Mouse (Mus musculus) limb, embryonic 15.5 days (tissue): ENCODE data around the gene Zbtb43. TPM values are rescaled to one million over a fixed set of nuclear protein-coding genes. Genes with fewer than 3 reads are reported as not detected.
A peak's percentile ranks its signal among the peaks of the same experiment; 100 is the strongest.

Source experiments
- ATAC-seq: fragments of 200-750 bp; cut with Nextera tagmentation; 2 replicates; pipeline ENCODE4 v1.8.0; 2017; ENCODE audit warnings: low read depth, moderate TSS enrichment; ENCODE audit not compliant: insufficient number of reproducible peaks, low FRiP score, low TSS enrichment
- H3K27ac ChIP-seq: fragments of 300-500 bp; sonication (generic); 2 replicates; pipeline ENCODE4 v1.5.1; 2015; ENCODE audit warnings: moderate library complexity, mild to moderate bottlenecking, inconsistent platforms
- H3K27me3 ChIP-seq: fragments of 300-500 bp; sonication (generic); 2 replicates; pipeline ENCODE4 v1.6.1; 2015; ENCODE audit warnings: inconsistent platforms
- H3K36me3 ChIP-seq: fragments of 300-500 bp; sonication (generic); 2 replicates; pipeline ENCODE4 v1.6.1; 2015; ENCODE audit warnings: inconsistent platforms
- H3K4me1 ChIP-seq: fragments of 300-500 bp; sonication (generic); 2 replicates; pipeline ENCODE4 v1.6.1; 2015; ENCODE audit warnings: inconsistent platforms
- H3K4me2 ChIP-seq: fragments of 300-500 bp; sonication (generic); 2 replicates; pipeline ENCODE4 v1.6.1; 2015; ENCODE audit warnings: mild to moderate bottlenecking, inconsistent platforms
- H3K4me3 ChIP-seq: fragments of 300-500 bp; sonication (generic); 2 replicates; pipeline ENCODE4 v1.5.1; 2015; ENCODE audit warnings: mild to moderate bottlenecking, inconsistent platforms
- H3K9ac ChIP-seq: fragments of 300-500 bp; sonication (generic); 2 replicates; pipeline ENCODE4 v1.6.1; 2015; ENCODE audit warnings: inconsistent platforms
- H3K9me3 ChIP-seq: fragments of 300-500 bp; sonication (generic); 2 replicates; pipeline ENCODE4 v1.6.1; 2016; ENCODE audit warnings: inconsistent platforms
- WGBS: fragments of 180-500 bp; shearing (Covaris S2); methylation state at CpG from one replicate; pipeline ENCODE4 v1.1.7; 2015; 5-methylcytosine and 5-hydroxymethylcytosine counted together
- polyA plus RNA-seq: library from polyadenylated mRNA; unstranded; fragments of >200 nt; fragmentation: Nextera tagmentation; extraction: Ambion mirVana; gene quantifications from 2 replicates; pipeline ENCODE4 v1.2.1, GENCODE M21; 2015

The Zbtb43 gene
- polyA plus RNA-seq, 1 experiment from 2014 or later = 19.0 TPM

- Histone ChIP-seq H3K36me3 (no peaks in the 10 kb centered on the region), H3K4me1 (no peaks in the 10 kb centered on the region), H3K4me3 (no peak overlapping the region), H3K27me3 (no peaks in the 10 kb centered on the region), H3K4me2 (no peak overlapping the region), H3K27ac (no peak overlapping the region), H3K9me3 (no peaks in the 10 kb centered on the region), H3K9ac (no peak overlapping the region)
- no peak for ATAC-seq
These were observed 7.6 kb upstream of the Zbtb43 start for GRCm38 (mm10) chr2:33475961-33476360.

DNA sequence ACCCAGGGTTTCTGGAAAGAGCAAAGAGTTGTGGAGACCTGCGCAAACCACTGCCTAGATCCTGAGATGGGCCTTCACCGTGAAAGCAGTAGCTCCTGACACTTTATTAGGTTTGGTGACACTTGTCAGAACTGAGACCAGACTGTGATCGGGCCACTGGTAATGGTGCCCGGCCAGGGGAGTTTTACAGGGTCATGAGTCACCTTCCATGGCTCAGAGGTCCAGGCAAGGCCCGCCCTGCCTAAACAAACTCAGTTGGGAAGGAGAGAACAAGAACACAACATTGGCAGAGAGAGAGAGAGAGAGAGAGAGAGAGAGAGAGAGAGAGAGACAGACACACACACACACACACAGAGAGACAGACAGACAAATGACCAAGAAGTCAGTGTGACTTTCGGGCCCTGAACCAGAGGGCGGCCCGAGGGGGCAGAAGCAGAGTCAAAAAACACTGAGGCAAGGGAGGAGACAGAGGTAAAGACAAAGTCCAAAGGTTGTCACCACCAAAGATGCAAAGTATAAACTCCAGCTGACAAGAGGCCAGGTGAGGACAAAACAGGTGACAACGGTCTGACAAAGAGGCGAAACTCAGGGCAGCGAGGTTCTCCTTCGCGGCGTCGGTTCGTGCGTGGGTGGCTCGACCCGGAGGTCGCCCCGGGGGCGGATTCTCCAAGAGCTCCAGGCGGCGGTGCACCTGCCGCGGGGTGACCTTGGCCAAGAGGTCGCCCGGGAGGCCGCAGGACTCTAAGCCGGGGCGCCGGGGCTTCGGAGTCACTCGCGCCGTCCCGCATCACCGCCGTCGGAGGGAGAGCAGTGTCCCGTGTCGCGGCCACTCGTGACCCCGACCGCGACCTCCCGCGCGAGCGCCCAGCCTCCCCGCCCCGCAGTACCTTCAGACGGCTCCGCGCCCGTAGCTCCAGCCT lies 553 bp downstream of the Zbtb43 start:
- 4% methylated on average over 57 of the region's 57 CpGs for WGBS

GRCm38 (mm10) chr2:33465966-33466365 lies 2.4 kb downstream of the Zbtb43 start:
- no peak overlapping the region for H3K27ac ChIP-seq
- peaks cover 24% of the 10 kb centered on the region for H3K4me1 ChIP-seq
- ATAC-seq = no peak
- H3K36me3 ChIP-seq = peaks cover 25% of the 10 kb centered on the region
- no peak overlapping the region for H3K4me3 ChIP-seq
- H3K27me3 ChIP-seq = no peaks in the 10 kb centered on the region
- no peak overlapping the region for H3K4me2 ChIP-seq
- no peak overlapping the region for H3K9ac ChIP-seq
- H3K9me3 ChIP-seq = no peaks in the 10 kb centered on the region
- WGBS = 60% methylated on average over 4 of the region's 4 CpGs

More for the DNA sequence above, 553 bp downstream of the Zbtb43 start:
- peak; percentile 26; the same call in 1 of the 2 replicates for ATAC-seq
- peaks cover 24% of the 10 kb centered on the region for H3K4me1 ChIP-seq
- peak overlapping the region; percentile 98 for H3K4me3 ChIP-seq
- H3K4me2 ChIP-seq = peak overlapping the region; percentile 58
- H3K9ac ChIP-seq = peak overlapping the region; percentile 89
- no peaks in the 10 kb centered on the region for H3K9me3 ChIP-seq
- H3K27me3 ChIP-seq = no peaks in the 10 kb centered on the region
- H3K36me3 ChIP-seq = peaks cover 12% of the 10 kb centered on the region
- H3K27ac ChIP-seq = peak overlapping the region; percentile 67

- Histone ChIP-seq H3K4me2 (no peak overlapping the region), H3K4me1 (peaks cover 24% of the 10 kb centered on the region), H3K27me3 (no peaks in the 10 kb centered on the region), H3K9ac (no peak overlapping the region), H3K27ac (no peak overlapping the region), H3K9me3 (no peaks in the 10 kb centered on the region), H3K4me3 (no peak overlapping the region), H3K36me3 (peaks cover 32% of the 10 kb centered on the region)
- no peak for ATAC-seq
- WGBS = 79% methylated on average over 5 of the region's 5 CpGs
These were observed 3.1 kb downstream of the Zbtb43 start for GRCm38 (mm10) chr2:33465215-33465614.

- no peak for ATAC-seq
- 87% methylated on average over 7 of the region's 7 CpGs for WGBS
- Histone ChIP-seq H3K27me3 (no peaks in the 10 kb centered on the region), H3K27ac (no peak overlapping the region), H3K4me2 (no peak overlapping the region), H3K36me3 (peaks cover 36% of the 10 kb centered on the region), H3K4me3 (no peak overlapping the region), H3K9me3 (no peaks in the 10 kb centered on the region), H3K4me1 (peaks cover 17% of the 10 kb centered on the region), H3K9ac (no peak overlapping the region)
These were observed 6.3 kb downstream of the Zbtb43 start for GRCm38 (mm10) chr2:33462066-33462465.

GRCm38 (mm10) chr2:33461066-33461465 lies 7.3 kb downstream of the Zbtb43 start:
- Histone ChIP-seq H3K4me1 (peaks cover 11% of the 10 kb centered on the region), H3K27me3 (no peaks in the 10 kb centered on the region), H3K4me2 (no peak overlapping the region), H3K27ac (no peak overlapping the region), H3K36me3 (peaks cover 36% of the 10 kb centered on the region), H3K9me3 (no peaks in the 10 kb centered on the region), H3K4me3 (no peak overlapping the region), H3K9ac (no peak overlapping the region)
- ATAC-seq = no peak
- WGBS = 91% methylated on average over 1 of the region's 1 CpGs

GRCm38 (mm10) chr2:33459660-33460059 lies 8.7 kb downstream of the Zbtb43 start:
- ATAC-seq = no peak
- WGBS = 73% methylated on average over 4 of the region's 4 CpGs
- peaks cover 48% of the 10 kb centered on the region for H3K36me3 ChIP-seq
- H3K27me3 ChIP-seq = no peaks in the 10 kb centered on the region
- no peak overlapping the region for H3K27ac ChIP-seq
- no peak overlapping the region for H3K4me3 ChIP-seq
- H3K9me3 ChIP-seq = no peaks in the 10 kb centered on the region
- H3K4me1 ChIP-seq = no peaks in the 10 kb centered on the region
- no peak overlapping the region for H3K4me2 ChIP-seq
- no peak overlapping the region for H3K9ac ChIP-seq

GRCm38 (mm10) chr2:33456696-33457095 lies 11.7 kb downstream of the Zbtb43 start:
- Histone ChIP-seq H3K9ac (no peak overlapping the region), H3K9me3 (no peaks in the 10 kb centered on the region), H3K4me1 (no peaks in the 10 kb centered on the region), H3K4me3 (no peak overlapping the region), H3K27me3 (no peaks in the 10 kb centered on the region), H3K27ac (no peak overlapping the region), H3K4me2 (no peak overlapping the region), H3K36me3 (peaks cover 52% of the 10 kb centered on the region)
- 78% methylated on average over 3 of the region's 3 CpGs for WGBS
- no peak for ATAC-seq

GRCm38 (mm10) chr2:33456242-33456641 lies 12.1 kb downstream of the Zbtb43 start:
- H3K27ac ChIP-seq = no peak overlapping the region
- H3K9ac ChIP-seq = no peak overlapping the region
- no peak overlapping the region for H3K4me3 ChIP-seq
- WGBS = 90% methylated on average over 5 of the region's 5 CpGs
- no peaks in the 10 kb centered on the region for H3K9me3 ChIP-seq
- no peaks in the 10 kb centered on the region for H3K27me3 ChIP-seq
- H3K4me2 ChIP-seq = no peak overlapping the region
- no peaks in the 10 kb centered on the region for H3K4me1 ChIP-seq
- no peak for ATAC-seq
- peaks cover 56% of the 10 kb centered on the region for H3K36me3 ChIP-seq

DNA sequence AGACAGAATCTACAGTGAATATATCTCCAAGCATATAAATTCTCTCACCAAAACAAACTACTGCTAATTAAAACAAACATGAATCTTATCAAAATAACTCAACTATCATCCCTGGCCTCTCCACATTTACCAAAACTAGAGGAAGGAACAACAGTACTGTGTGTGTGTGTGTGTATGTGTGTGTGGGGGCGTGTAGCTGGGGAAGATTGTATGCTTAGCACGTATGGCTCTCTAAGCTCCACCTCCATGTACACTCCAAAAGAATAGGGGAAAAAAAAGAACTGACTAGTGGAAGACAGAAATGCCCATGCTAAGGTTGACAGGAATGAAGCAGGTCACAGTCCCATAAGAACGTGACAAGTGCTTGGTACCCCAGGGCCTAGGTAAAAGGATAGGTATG lies 13.0 kb downstream of the Zbtb43 start:
- no peak for ATAC-seq
- no peak overlapping the region for H3K4me3 ChIP-seq
- WGBS = 83% methylated on average over 3 of the region's 3 CpGs
- no peak overlapping the region for H3K4me2 ChIP-seq
- no peaks in the 10 kb centered on the region for H3K27me3 ChIP-seq
- no peak overlapping the region for H3K27ac ChIP-seq
- H3K9ac ChIP-seq = no peak overlapping the region
- H3K36me3 ChIP-seq = peaks cover 56% of the 10 kb centered on the region
- H3K9me3 ChIP-seq = no peaks in the 10 kb centered on the region
- no peaks in the 10 kb centered on the region for H3K4me1 ChIP-seq

DNA sequence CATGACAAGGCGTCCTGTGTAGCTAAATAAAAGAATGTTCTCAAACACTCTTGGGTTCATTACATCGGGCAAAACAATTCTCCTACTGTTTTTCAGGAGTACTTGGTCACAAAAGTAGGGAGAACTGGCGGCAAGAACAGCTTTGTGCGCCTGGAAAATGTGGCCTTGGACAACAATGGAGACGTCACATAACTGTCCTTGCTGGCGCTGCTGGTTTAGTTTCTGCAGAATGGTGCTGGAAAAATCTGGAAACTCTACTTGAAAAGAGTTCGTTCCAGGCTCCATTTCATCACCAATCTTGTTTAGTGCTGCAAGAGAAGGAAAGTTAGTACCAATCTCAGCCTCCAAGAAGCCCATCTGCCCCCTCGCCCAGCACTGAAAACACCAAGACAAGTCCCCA lies 13.5 kb downstream of the Zbtb43 start:
- 89% methylated on average over 8 of the region's 8 CpGs for WGBS
- no peaks in the 10 kb centered on the region for H3K9me3 ChIP-seq
- no peak overlapping the region for H3K27ac ChIP-seq
- no peak overlapping the region for H3K4me2 ChIP-seq
- H3K4me3 ChIP-seq = no peak overlapping the region
- no peak overlapping the region for H3K9ac ChIP-seq
- H3K4me1 ChIP-seq = no peaks in the 10 kb centered on the region
- ATAC-seq = no peak
- peaks cover 56% of the 10 kb centered on the region for H3K36me3 ChIP-seq
- H3K27me3 ChIP-seq = no peaks in the 10 kb centered on the region

GRCm38 (mm10) chr2:33453476-33453875 lies 14.9 kb downstream of the Zbtb43 start:
- no peak for ATAC-seq
- 86% methylated on average over 3 of the region's 3 CpGs for WGBS
- H3K9me3 ChIP-seq = no peaks in the 10 kb centered on the region

More at GRCm38 (mm10) chr2:33453476-33453875, 14.9 kb downstream of the Zbtb43 start:
- Histone ChIP-seq H3K4me2 (no peak overlapping the region), H3K27ac (no peak overlapping the region), H3K9ac (no peak overlapping the region), H3K36me3 (peaks cover 64% of the 10 kb centered on the region), H3K4me3 (no peak overlapping the region), H3K4me1 (peaks cover 5% of the 10 kb centered on the region; the same call in 1 of the 2 replicates), H3K27me3 (no peaks in the 10 kb centered on the region)
